Mouse (Mus musculus) small intestine, adult 2 months (tissue): ENCODE data around the gene 4931428L18Rik.

Experiments used
- CTCF ChIP-seq: fragments of 200-500 bp; IDR thresholded peaks from 2 replicates; pipeline ENCODE4 v1.5.1; 2012; ENCODE audit warnings: low read depth, mild to moderate bottlenecking, control low read depth, inconsistent platforms, low read length, moderate library complexity, mixed read lengths; ENCODE audit not compliant: insufficient replicate concordance, insufficient read length; ENCODE audit errors: extremely low read depth
- POLR2A ChIP-seq: fragments of 200-500 bp; IDR thresholded peaks from 2 replicates; pipeline ENCODE4 v1.6.1; 2012; ENCODE audit warnings: low read depth, mild to moderate bottlenecking, control low read depth, inconsistent platforms, low read length, moderate library complexity

- TF ChIP-seq POLR2A (no peak), CTCF (no peak)
These were observed 12.3 kb downstream of the 4931428L18Rik start for GRCm38 (mm10) chr1:31210144-31210543.
